Mouse (Mus musculus) large intestine, adult 2 months (tissue): ENCODE data around the gene Vmn2r53. TPM values are rescaled to one million over a fixed set of nuclear protein-coding genes. Genes with fewer than 3 reads are reported as not detected.
"Not testable (repeated sequence)": the region's sequence is repeated elsewhere in the genome, so short reads cannot be mapped to it uniquely, and the experiment has no call there.

Source experiments
- DNase-seq: peaks from one replicate; pipeline ENCODE4 v3.0.0-alpha.2; 2012; ENCODE audit warnings: low read depth, low spot score
- WGBS: fragments of 180-500 bp; shearing (Covaris S2); methylation state at CpG from one replicate; pipeline ENCODE4 v1.1.7; 2018; 5-methylcytosine and 5-hydroxymethylcytosine counted together
- polyA plus RNA-seq: library from polyadenylated mRNA; depleted of rRNA; stranded (reverse); fragments of >200 nt; gene quantifications from 2 replicates; pipeline ENCODE4 v1.2.3, GENCODE M21; 2012; rRNA removed

Vmn2r53 gene
- not detected in 2 replicates for polyA plus RNA-seq

DNA sequence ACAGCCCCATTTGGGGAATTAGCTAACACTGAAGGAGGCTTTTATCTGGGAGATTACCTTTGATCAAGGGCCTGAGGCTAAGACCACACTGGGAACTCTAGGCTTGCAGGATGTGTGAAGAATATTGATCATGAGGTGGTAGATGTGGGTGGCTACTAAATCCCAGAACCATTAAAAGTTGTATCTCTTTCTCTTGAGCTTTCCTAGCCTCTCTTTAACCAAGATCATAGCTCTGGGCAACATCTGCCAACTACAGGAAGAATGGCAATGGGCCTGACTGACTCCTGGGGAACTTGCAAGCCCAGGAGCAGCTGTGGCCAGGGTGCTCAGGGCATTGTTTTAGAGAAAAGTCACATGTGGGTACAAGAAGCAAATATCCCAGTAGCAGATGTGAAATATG is at the start of gene Vmn2r53:
Vmn2r53 (minus strand) TSS at position 101 of the 400 bp plus-strand sequence.
- DNase-seq, result no peak

DNA sequence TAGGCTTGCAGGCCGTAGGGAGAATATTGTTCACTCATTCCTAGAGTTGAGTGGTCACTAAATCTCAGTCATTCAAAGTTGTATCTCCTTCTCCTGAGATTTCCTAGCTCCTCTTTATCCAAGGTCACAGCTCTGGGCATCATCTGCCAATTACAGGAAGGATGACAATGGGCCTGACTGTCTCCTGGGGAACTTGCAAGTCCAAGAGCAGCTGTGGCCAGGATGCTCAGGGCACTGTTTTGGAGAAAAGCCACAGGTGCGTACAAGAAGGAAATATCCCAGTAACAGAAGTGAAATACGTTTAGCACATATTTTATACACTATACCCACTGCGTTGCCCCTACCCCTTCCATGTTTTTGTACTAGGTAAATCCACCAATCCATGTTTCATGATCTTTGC is 31.6 kb upstream of the Vmn2r53 start, which contains the start of gene Vmn2r54:
Vmn2r54 (minus strand) TSS at position 101 of the 400 bp plus-strand sequence.
- 75% methylated on average over 3 of the region's 4 CpGs for WGBS

More for the DNA sequence above, 31.6 kb upstream of the Vmn2r53 start, which contains the start of gene Vmn2r54:
- not testable (repeated sequence) for DNase-seq

Other genes starting within 250 kb of the Vmn2r53 start
- not detected in 2 replicates for gene Vmn1r84, start 239.5 kb downstream of the Vmn2r53 start, polyA plus RNA-seq
- gene Zfp551, start 186.0 kb downstream of the Vmn2r53 start, polyA plus RNA-seq, result 0.26 and 0.51 TPM in 2 replicates
- gene Zfp606, start 130.5 kb downstream of the Vmn2r53 start, polyA plus RNA-seq, result 1.5 and 1.8 TPM in 2 replicates
- not detected in 2 replicates for gene 2900092C05Rik, start 96.3 kb downstream of the Vmn2r53 start, polyA plus RNA-seq
- not detected in 2 replicates for gene Vmn2r54, start 31.5 kb upstream of the Vmn2r53 start, polyA plus RNA-seq
- not detected in 2 replicates for gene Vmn2r55, start 76.2 kb upstream of the Vmn2r53 start, polyA plus RNA-seq
- not detected in 2 replicates for gene Vmn2r56, start 126.2 kb upstream of the Vmn2r53 start, polyA plus RNA-seq
- 0.38 and 0.52 TPM in 2 replicates for gene Zscan18, start 194.8 kb upstream of the Vmn2r53 start, polyA plus RNA-seq
- gene Zfp329, start 210.1 kb upstream of the Vmn2r53 start, polyA plus RNA-seq, result 0.87 and 1.3 TPM in 2 replicates
- gene Zfp110, start 226.0 kb upstream of the Vmn2r53 start, polyA plus RNA-seq, result 6.0 and 10.3 TPM in 2 replicates